Mouse (Mus musculus) MEL (cell line): ENCODE results near the gene Med13l.

Experiments used
- CTCF ChIP-seq, 3 experiments: IDR thresholded peaks in 2 of 3; conservative IDR thresholded peaks in 1 of 3; 2 replicates each; pipeline ENCODE4 v1.5.1; 2011 to 2012; ENCODE audit warnings: low read length in 3 of 3, low read depth in 2 of 3, mild to moderate bottlenecking in 2 of 3, improper control_type of control experiment in 1 of 3, inconsistent platforms in 1 of 3, mixed read lengths in 1 of 3, moderate library complexity in 1 of 3; ENCODE audit not compliant: control insufficient read depth in 1 of 3, insufficient read depth in 1 of 3, poor library complexity in 1 of 3, severe bottlenecking in 1 of 3
- POLR2A ChIP-seq, 2 experiments: IDR thresholded peaks; 2 replicates each; pipeline ENCODE4 v1.6.1; 2011 to 2012; ENCODE audit warnings: low read length in 2 of 2, mild to moderate bottlenecking in 2 of 2, control low read depth in 1 of 2, improper control_type of control experiment in 1 of 2, low read depth in 1 of 2, moderate library complexity in 1 of 2; ENCODE audit not compliant: control insufficient read depth in 1 of 2, insufficient read depth in 1 of 2, poor library complexity in 1 of 2

GRCm38 (mm10) chr5:118516470-118516869 lies 44.0 kb upstream of the Med13l start:
- TF ChIP-seq CTCF (IDR thresholded peaks at IDR 0.05 in 2 of 3, conservative IDR thresholded peaks at IDR 0.05 in 1 of 3; ENCODE audit: control insufficient read depth in 1 of 3, insufficient read depth in 1 of 3, low read depth in 2 of 3, low read length in 3 of 3, poor library complexity in 1 of 3, severe bottlenecking in 1 of 3) (no peak), POLR2A (IDR thresholded peaks at IDR 0.05; ENCODE audit: control insufficient read depth in 1 of 2, insufficient read depth in 1 of 2, low read depth in 1 of 2, low read length in 2 of 2, poor library complexity in 1 of 2) (no peak)
